Mouse (Mus musculus) hematopoietic stem cell, adult 5-6 weeks (primary cell): ENCODE results near the gene 2810408A11Rik. TPM values are rescaled to one million over a fixed set of nuclear protein-coding genes. Genes with fewer than 3 reads are reported as not detected.
"Not testable (repeated sequence)": the region's sequence is repeated elsewhere in the genome, so short reads cannot be mapped to it uniquely, and the experiment has no call there.

ENCODE experiments used
- ATAC-seq, 2 experiments: fragments of 125-278 bp in 1 of 2; replicated peaks in 1 of 2; 2 replicates each; pipeline ENCODE4 v1.8.0; 2016 to 2017; ENCODE audit warnings: inconsistent platforms in 2 of 2, mild to moderate bottlenecking in 2 of 2, moderate number of reproducible peaks in 2 of 2, low read depth in 1 of 2, moderate TSS enrichment in 1 of 2; ENCODE audit not compliant: low FRiP score in 2 of 2, poor library complexity in 2 of 2, severe bottlenecking in 2 of 2, insufficient read depth in 1 of 2, low TSS enrichment in 1 of 2
- total RNA-seq: library from RNA; stranded (forward); fragments of 172-1452, 232-1000 nt; gene quantifications from 2 replicates; pipeline ENCODE4 v1.2.3, GENCODE M21; 2017

2810408A11Rik gene
- total RNA-seq, 1 experiment from 2014 or later: 12.1 TPM

DNA sequence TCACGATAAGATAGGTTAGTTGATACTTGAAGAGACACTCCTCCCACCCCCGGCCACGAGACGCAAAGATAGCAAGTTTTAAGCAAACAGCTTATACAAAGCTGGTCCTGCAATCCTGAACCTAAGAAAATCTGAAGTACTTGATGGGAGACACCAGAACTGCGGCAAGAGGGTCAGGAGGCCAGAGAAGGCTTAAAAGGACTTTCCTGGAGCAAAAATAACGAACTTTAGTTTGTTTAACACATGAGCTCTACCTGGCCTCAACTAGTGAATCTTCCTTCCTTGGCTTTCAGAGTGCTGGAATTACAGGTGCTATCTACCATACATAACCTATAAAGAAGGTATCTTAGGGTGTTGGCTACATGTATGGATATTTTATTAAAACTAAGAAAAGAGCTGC is 33.9 kb upstream of the 2810408A11Rik start:
- ATAC-seq: no peak

- ATAC-seq: peak; percentile 61 to 69
These were observed 33.4 kb upstream of the 2810408A11Rik start for GRCm38 (mm10) chr11:69934169-69934568.

- ATAC-seq: no peak
These were observed 32.3 kb upstream of the 2810408A11Rik start for GRCm38 (mm10) chr11:69933066-69933465.

GRCm38 (mm10) chr11:69932254-69932653 is 31.5 kb upstream of the 2810408A11Rik start:
- ATAC-seq: no peak

DNA sequence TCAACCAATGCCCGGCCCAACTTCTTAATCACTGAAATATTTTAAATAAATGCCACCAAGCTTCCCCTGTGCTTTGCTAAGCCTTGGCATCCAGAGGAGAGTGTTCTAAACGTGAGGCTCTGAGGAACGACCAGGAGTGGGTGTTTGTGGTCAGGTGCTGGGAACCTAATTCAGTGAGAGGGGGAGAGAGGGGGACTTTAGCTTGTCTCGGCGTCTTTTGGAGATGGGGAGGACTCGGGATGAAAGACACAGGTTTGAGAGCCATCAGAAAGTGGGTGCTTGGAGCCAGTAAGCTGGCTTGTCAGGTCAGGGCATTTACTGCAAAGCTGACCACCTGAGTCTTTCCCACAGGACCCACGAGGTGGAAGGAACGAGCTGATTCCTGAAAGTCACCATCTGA is 31.0 kb upstream of the 2810408A11Rik start:
- ATAC-seq: no peak

DNA sequence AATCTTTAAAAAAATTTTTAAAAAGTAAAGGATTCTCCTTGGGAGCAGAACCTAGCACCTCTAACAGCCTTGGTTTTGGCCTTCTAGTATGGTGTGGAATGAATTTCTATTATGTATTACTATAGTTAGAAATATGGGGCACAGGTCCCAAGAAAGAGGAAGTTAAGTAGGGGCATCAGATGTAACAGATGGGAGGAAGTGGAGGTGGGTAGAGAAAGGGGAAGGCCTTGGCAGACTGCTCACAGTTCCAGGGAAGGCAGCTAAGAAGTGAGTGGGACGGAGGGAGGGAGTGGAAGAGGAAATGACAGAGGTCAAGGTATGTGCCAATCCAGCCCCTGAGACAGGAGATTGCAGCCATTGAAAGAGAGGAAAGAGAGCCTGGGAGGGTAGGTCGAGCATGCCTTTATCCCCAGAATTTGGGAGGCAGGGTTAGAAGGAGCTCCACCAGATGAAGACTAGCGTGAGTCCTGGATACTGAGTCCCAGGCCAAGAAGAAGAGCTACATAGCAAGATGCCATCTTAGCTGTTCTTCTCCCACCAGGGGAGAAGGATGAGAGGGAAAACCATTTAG is 30.3 kb upstream of the 2810408A11Rik start:
- peak; percentile 87 to 95 for ATAC-seq

DNA sequence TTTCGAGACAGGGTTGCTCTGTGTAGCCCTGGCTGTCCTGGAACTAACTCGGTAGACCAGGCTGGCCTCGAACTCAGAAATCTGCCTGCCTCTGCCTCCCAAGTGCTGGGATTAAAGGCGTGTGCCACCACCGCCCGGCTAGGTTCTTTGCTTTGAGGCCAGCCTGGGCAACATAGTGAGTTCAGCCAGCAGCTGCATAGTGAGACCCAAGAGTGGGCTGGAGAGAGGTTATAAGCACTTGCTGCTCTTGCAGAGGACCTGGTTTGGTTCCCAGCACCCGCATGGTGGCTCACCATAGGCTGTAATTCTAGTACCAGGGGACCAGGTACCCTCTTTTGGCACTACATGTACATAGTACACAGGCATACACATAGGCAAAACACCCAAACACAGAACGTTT is 29.4 kb upstream of the 2810408A11Rik start:
- ATAC-seq: not testable (repeated sequence)

GRCm38 (mm10) chr11:69929712-69930111 is 28.9 kb upstream of the 2810408A11Rik start:
- no peak for ATAC-seq

GRCm38 (mm10) chr11:69927501-69927900 is 26.7 kb upstream of the 2810408A11Rik start:
- ATAC-seq: no peak

DNA sequence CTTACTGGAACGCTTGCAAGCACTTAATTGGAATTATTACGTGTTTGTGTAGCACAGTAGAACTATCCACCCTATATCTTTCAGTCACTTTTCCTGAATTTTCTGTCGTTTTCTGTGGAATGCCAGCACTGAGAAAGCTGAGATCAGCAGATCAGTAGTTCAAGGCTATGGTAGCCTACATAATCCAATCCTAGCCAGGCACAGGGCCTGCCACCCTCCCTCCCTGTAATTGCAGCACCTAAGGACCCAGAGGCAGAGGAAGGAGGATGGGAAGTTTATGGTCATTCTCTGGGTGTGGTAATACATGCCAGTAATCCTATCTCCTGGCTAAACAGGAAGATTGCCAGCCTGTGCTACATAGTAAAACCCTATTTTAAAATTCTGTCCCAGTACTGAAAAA is 22.0 kb upstream of the 2810408A11Rik start:
- no peak for ATAC-seq

- ATAC-seq: no peak
These were observed 21.4 kb upstream of the 2810408A11Rik start for GRCm38 (mm10) chr11:69922012-69922756.

DNA sequence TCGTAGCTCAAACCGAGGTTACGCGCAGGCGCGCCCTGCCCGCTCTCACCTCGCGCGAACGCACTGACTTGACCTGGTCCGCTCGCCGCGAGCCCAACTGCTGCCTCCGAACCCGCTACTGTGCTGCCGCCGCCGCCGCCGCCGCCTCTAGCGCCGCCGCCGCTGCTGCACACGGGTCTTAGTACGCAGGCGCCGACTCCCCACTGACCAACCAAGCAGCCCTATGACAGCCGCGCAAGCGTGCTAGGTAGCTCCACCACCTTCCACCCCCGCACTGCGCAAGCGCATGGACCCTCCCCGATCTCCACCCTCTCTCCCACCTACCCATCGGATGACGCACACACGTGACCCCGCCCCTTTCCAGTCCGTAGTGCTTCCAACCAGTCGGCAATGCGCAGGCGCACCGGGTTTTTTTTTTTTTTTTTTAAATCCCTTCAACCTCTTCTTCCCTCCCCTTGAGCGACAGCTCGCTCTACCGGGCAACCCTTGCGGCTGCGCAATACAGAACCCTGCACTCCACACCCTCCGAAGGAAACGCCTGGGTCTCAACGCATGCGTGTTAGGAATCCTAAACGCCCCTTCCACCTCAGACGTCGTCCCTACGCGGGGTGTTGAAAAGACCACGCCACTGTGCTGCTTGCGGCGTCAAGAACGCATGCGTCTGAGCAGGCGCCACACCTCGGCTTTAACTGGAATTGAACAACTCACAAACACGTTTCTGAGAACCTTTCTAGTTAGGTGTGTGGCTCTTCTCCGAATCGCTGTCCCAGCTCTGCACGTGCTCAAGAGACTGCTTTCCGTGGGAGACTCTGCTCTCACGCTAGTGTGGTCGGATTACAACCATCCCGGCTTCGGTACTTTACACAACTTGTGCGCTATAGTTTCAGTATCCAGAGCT is 20.6 kb upstream of the 2810408A11Rik start, which contains the start of gene Eif5a:
Gene Eif5a, minus strand, starts transcription at position 845 of the 898 bp plus-strand sequence.
- peak; percentile 77 to 87 for ATAC-seq

DNA sequence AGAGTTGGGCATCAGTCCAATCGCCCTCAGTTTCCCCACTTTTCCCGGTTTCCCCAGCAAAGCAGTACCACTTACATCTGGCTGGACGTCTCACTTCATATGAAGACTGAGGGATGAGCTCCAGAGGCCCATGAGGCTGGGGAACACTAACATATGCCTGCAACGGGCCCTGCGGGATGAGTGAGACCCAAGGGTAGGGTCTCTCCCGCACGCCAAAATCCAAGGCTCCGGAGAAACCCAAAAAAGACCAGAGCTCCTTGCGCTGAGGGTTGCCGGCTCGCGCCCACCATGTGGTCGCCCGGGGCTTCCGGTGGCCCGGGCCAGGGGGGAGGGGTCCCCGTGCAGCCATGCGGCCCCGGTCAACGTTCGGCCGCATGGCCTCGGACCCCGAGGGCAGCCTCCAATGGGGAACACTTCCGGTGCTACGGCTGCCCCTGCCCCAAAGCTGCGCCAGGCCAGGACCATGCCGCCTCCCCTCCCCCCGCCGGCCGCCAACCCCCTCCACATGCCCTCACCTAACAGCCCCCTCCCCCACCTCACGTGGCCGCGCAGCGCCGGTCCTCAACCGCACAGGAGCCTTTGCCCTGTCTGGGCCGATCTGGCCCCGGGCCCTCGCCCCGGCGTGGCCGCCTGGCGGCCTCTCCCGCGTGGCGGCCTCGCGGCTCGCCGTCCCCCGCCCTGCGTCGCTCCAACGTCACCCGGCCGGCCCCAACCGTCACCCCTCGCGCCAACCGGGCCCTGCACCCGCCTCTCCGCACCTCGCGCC is 19.7 kb upstream of the 2810408A11Rik start:
- ATAC-seq: no peak; a peak in 1 of 4 replicates

- peak; percentile 28 to 37 for ATAC-seq
These were observed 19.0 kb upstream of the 2810408A11Rik start for GRCm38 (mm10) chr11:69919661-69920265.

GRCm38 (mm10) chr11:69919053-69919452 is 18.3 kb upstream of the 2810408A11Rik start:
- ATAC-seq: no peak

DNA sequence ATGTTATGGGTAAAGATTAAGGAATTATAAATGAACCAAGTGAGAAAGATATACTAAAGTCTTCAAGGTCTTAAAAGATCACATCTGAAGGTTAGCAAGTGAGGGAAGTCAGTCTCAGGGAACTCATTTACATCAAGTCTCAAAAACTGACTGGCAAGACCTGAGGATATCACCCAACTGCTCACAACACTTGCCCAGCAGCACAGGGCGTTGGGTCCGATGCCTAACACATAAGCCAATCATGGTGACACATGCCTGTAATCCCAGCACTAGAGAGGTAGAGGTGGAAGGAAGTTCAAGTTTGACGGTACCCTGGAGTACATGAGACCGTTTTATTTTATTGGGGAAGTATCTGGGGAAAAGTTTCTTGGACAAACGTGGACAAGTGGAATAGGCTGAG is 17.3 kb upstream of the 2810408A11Rik start:
- no peak for ATAC-seq

DNA sequence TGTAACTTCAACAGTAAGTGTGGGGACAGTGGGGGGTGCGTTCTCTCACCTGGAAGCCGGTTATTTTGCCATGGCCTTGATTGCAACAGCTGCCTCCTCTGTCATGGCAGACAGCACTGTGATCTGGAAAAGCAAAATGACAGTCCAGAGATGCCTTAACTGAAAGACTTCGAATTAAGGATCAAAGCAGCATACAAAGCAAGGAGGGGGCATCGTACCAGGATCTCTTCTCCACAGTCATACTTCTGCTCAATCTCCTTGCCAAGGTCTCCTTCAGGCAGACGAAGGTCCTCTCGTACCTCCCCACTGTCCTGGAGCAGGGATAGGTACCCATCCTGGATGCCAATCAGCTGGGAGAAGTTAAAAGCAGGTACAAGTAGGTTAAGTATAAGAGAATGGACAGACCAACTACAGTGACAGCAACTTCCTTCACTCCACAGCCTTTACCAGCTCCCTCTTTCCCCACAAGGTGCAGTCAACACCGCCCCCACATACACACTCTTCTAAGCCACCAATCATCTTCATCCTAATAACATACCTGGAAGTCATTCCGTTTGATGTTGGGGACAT is 16.7 kb upstream of the 2810408A11Rik start:
- ATAC-seq: no peak
